Mouse (Mus musculus): ENCODE measurements around the gene Tmem240. TPM values are rescaled to one million over a fixed set of nuclear protein-coding genes. Genes with fewer than 3 reads are reported as not detected.
A peak's percentile ranks its signal among the peaks of the same experiment; 100 is the strongest.

The Tmem240 gene
- polyA plus RNA-seq, 1 experiment from 2014 or later, result 0.79 TPM

DNA sequence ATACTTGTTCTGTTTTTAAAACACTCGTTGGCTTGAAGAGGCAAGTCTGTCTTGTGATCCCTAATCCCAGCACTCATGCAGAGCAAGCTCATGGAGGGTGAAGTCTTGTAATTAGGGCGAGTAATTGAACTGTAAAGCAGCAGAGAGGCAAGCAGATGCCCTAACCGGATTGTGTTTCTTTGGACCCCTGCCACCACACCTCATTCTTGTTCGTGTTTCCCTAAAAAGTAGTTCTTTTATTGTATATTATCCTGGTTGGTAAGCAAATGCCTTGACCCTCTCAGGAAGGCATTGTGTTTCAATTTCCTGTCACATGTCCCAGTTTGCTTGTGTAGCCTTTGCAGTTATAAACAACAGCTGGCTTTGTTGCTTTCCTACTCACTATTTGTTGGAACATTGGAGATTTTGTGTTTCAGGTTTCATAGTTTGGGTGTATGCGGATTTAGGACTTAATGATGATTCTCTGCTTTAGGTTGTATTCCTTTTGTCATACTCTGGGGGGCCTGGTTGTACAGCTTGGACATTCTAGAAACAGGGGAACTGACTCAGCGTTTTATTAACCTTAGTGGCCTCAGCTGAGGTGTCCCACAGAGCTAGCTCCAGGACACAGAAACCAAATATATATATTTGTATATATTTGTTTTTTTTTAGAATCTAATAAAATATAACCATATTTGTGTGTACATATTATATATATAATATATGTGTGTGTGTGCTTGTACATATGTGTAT is 23.9 kb upstream of the Tmem240 start:
- Histone ChIP-seq H3K9ac (ENCODE audit: low read length) (no peak overlapping the region), H3K27me3 (ENCODE audit: control insufficient read depth, insufficient read depth, low read length) (no peaks in the 10 kb centered on the region), H3K9me3 (ENCODE audit: control insufficient read depth, low read length) (no peaks in the 10 kb centered on the region), H3K4me2 (ENCODE audit: low read depth, severe bottlenecking) (no peak overlapping the region), H3K4me3 (ENCODE audit: low read depth, low read length) (no peak overlapping the region), H3K4me1 (ENCODE audit: control insufficient read depth, insufficient read depth, low read length) (no peaks in the 10 kb centered on the region), H3K27ac (replicated peaks; ENCODE audit: low read depth, low read length) (peak overlapping the region; percentile 37; the same call in 1 of the 2 replicates), H3K36me3 (ENCODE audit: control insufficient read depth, insufficient read depth, low read length) (no peaks in the 10 kb centered on the region; the same call in 1 of the 2 replicates)
- 65% methylated on average over 6 of the region's 6 CpGs for WGBS
- no peak for ATAC-seq (ENCODE audit: insufficient number of reproducible peaks, low FRiP score, low TSS enrichment, low read depth)
- no peak for DNase-seq (ENCODE audit: low spot score)

DNA sequence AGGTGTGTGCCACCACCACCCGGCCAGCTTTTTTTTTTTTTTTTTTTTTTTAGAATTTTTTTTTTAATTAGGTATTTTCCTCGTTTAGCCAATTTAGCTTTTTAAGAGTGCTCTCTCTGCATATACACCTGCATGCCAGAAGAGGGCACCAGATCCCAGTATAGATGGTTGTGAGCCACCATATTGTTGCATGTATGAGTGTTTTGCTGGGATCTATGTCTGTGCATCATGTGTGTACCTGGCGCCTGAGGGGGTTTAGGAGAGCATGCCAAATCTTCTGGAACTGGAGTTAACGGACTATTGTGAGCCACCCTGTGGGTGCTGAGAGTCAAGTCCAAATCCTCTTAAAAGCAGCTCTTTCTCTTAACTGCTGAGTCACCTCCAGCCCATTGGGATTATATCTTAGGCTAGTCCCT is 12.9 kb upstream of the Tmem240 start:
- H3K4me1 ChIP-seq (ENCODE audit: control insufficient read depth, insufficient read depth, low read length), result no peaks in the 10 kb centered on the region
- no peak overlapping the region for H3K4me3 ChIP-seq (ENCODE audit: low read depth, low read length)
- peak; percentile 36 for DNase-seq (ENCODE audit: low spot score)
- WGBS, result 67% methylated on average over 4 of the region's 4 CpGs
- ATAC-seq (ENCODE audit: insufficient number of reproducible peaks, low FRiP score, low TSS enrichment, low read depth), result no peak
- H3K27ac ChIP-seq (replicated peaks; ENCODE audit: low read depth, low read length), result no peak overlapping the region
- H3K36me3 ChIP-seq (ENCODE audit: control insufficient read depth, insufficient read depth, low read length), result peaks cover 3% of the 10 kb centered on the region; the same call in 1 of the 2 replicates
- no peaks in the 10 kb centered on the region for H3K9me3 ChIP-seq (ENCODE audit: control insufficient read depth, low read length)
- H3K9ac ChIP-seq (ENCODE audit: low read length), result no peak overlapping the region
- H3K4me2 ChIP-seq (ENCODE audit: low read depth, severe bottlenecking), result no peak overlapping the region
- no peaks in the 10 kb centered on the region for H3K27me3 ChIP-seq (ENCODE audit: control insufficient read depth, insufficient read depth, low read length)

DNA sequence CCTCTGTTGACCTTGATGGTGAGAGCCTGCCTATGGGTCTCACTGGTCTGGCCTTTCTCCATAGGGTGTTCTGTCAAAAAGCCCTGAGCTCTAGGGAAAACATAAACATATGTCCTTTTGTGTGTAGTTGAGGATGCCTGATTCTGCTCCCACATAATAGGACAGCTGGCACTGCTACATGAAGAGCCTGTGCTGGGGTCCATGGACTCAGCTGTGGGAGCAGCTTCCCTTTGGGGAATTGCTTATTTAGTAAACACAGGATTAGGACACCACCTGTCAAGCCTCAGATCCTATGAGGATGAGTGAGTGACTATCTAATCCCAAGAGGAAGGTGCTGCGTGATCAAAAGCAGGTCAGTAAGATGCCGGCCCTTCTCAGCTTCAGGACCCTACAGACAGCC is 6.6 kb upstream of the Tmem240 start:
- 84% methylated on average over 2 of the region's 2 CpGs for WGBS
- DNase-seq (ENCODE audit: low spot score) (no peak), ATAC-seq (ENCODE audit: insufficient number of reproducible peaks, low FRiP score, low TSS enrichment, low read depth) (no peak)
- H3K36me3 ChIP-seq (ENCODE audit: control insufficient read depth, insufficient read depth, low read length), result peaks cover 3% of the 10 kb centered on the region; the same call in 1 of the 2 replicates
- no peaks in the 10 kb centered on the region for H3K4me1 ChIP-seq (ENCODE audit: control insufficient read depth, insufficient read depth, low read length)
- no peak overlapping the region for H3K27ac ChIP-seq (replicated peaks; ENCODE audit: low read depth, low read length)
- H3K9ac ChIP-seq (ENCODE audit: low read length), result no peak overlapping the region
- no peaks in the 10 kb centered on the region for H3K9me3 ChIP-seq (ENCODE audit: control insufficient read depth, low read length)
- no peaks in the 10 kb centered on the region for H3K27me3 ChIP-seq (ENCODE audit: control insufficient read depth, insufficient read depth, low read length)
- H3K4me3 ChIP-seq (ENCODE audit: low read depth, low read length), result no peak overlapping the region
- no peak overlapping the region for H3K4me2 ChIP-seq (ENCODE audit: low read depth, severe bottlenecking)

DNA sequence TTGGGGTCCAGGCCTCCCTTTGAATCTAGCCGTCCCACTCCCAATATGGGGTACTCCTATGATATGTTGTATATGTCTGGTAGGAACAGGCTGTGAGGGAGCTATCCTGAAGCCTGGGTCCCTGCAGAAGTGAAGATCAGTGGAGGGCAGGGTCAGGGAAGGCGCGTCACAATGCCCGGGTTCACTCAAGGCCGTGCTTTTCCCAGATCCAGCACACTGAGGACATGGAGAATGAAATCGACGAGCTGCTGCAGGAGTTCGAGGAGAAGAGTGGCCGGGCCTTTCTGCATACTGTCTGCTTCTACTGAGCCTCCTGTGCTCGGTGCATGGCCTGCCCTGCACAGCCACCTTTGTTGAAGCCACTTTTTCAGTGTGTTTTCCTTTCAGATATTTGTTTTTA is 1.3 kb upstream of the Tmem240 start:
- Histone ChIP-seq H3K9ac (ENCODE audit: low read length) (no peak overlapping the region), H3K9me3 (ENCODE audit: control insufficient read depth, low read length) (no peaks in the 10 kb centered on the region), H3K36me3 (ENCODE audit: control insufficient read depth, insufficient read depth, low read length) (no peaks in the 10 kb centered on the region), H3K27me3 (ENCODE audit: control insufficient read depth, insufficient read depth, low read length) (no peaks in the 10 kb centered on the region), H3K4me1 (ENCODE audit: control insufficient read depth, insufficient read depth, low read length) (peaks cover 7% of the 10 kb centered on the region), H3K27ac (replicated peaks; ENCODE audit: low read depth, low read length) (no peak overlapping the region), H3K4me3 (ENCODE audit: low read depth, low read length) (no peak overlapping the region), H3K4me2 (ENCODE audit: low read depth, severe bottlenecking) (no peak overlapping the region)
- WGBS, result 87% methylated on average over 10 of the region's 10 CpGs
- no peak for DNase-seq (ENCODE audit: low spot score)
- no peak for ATAC-seq (ENCODE audit: insufficient number of reproducible peaks, low FRiP score, low TSS enrichment, low read depth)

DNA sequence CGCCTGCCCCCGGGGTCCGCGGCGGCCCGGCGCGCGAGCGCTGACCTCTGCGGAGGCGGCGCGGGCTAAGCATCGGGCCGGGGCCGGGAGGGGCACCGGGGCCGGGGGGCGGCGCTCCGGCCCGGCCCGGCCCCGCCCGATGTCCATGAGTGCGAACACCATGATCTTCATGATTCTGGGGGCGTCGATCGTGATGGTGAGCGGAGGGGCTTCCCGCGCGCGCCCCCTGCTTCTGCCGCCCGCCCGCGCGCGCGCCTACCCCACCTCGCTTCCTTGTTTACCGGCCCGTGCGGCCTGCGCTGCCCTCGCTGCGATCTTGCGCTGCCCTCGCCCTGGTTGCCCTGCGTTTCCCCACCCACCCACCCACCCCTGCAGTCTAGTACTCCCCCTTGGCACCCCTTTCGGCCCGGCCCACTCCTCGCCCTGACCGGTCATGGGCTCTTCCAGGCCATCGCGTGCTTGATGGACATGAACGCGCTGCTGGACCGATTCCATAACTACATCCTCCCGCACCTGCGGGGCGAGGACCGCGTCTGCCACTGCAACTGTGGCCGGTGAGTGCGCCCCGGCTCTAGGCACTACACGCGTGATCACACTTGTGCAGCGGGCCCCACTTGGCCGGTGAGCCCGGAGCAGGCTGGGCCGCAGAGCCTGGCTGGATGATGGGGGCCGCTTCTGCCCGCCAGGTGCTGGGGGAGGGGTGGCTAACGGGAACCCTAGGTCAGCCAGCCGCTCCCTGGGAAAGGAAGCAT is 527 bp downstream of the Tmem240 start:
- DNase-seq (ENCODE audit: low spot score), result peak; percentile 61
- Histone ChIP-seq H3K4me2 (ENCODE audit: low read depth, severe bottlenecking) (peak overlapping the region; percentile 96), H3K9me3 (ENCODE audit: control insufficient read depth, low read length) (no peaks in the 10 kb centered on the region), H3K4me3 (ENCODE audit: low read depth, low read length) (peak overlapping the region; percentile 77), H3K4me1 (ENCODE audit: control insufficient read depth, insufficient read depth, low read length) (peaks cover 7% of the 10 kb centered on the region), H3K9ac (ENCODE audit: low read length) (peak overlapping the region; percentile 81), H3K36me3 (ENCODE audit: control insufficient read depth, insufficient read depth, low read length) (peaks cover under 1% of the 10 kb centered on the region), H3K27me3 (ENCODE audit: control insufficient read depth, insufficient read depth, low read length) (no peaks in the 10 kb centered on the region), H3K27ac (replicated peaks; ENCODE audit: low read depth, low read length) (peak overlapping the region; percentile 70)
- ATAC-seq (ENCODE audit: insufficient number of reproducible peaks, low FRiP score, low TSS enrichment, low read depth), result peak; percentile 68
- 1% methylated on average over 64 of the region's 79 CpGs for WGBS

DNA sequence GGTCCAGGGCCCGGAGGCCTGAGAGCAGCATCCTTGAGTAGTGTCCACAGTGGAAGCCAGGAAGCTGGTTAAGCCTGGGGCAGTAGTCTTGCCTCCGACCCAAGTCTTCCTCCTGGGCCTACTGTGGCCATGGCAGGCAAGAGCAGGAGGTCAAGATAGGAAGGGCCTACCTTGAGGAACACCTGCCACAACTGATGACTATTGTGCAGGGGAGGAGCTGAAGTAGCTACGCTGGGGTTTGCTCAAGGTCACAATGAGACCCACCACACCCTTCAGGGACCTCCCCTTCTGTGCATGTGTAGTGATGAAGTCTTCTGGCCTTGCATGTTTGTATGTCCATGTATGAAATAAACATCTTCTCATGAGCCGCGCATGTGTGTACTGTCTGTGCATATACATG is 1.2 kb downstream of the Tmem240 start:
- Histone ChIP-seq H3K36me3 (ENCODE audit: control insufficient read depth, insufficient read depth, low read length) (peaks cover 4% of the 10 kb centered on the region), H3K4me2 (ENCODE audit: low read depth, severe bottlenecking) (peak overlapping the region; percentile 96), H3K27me3 (ENCODE audit: control insufficient read depth, insufficient read depth, low read length) (no peaks in the 10 kb centered on the region), H3K9ac (ENCODE audit: low read length) (peak overlapping the region; percentile 81), H3K27ac (replicated peaks; ENCODE audit: low read depth, low read length) (no peak overlapping the region), H3K9me3 (ENCODE audit: control insufficient read depth, low read length) (no peaks in the 10 kb centered on the region), H3K4me1 (ENCODE audit: control insufficient read depth, insufficient read depth, low read length) (peaks cover 7% of the 10 kb centered on the region), H3K4me3 (ENCODE audit: low read depth, low read length) (peak overlapping the region; percentile 77)
- no peak for DNase-seq (ENCODE audit: low spot score)
- WGBS, result 75% methylated on average over 5 of the region's 5 CpGs
- ATAC-seq (ENCODE audit: insufficient number of reproducible peaks, low FRiP score, low TSS enrichment, low read depth), result no peak

DNA sequence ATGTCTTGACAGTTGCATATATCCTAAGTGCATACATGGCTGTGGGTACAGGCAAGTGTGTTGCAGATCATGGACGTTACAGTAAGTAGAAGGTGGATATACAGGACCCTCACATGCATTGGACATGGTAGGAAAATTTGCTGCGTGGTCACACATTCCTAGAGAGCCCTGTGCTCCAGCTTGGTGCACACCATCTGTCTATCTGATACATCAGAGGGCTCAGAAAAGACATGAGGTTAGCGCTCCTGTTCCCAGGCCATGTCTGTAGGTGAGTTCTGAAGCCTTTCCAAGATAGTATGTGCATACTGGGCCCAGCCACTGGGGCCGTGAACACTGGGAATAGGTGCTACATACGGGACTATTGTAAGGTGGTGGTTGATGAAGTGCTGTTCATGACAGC is 1.8 kb downstream of the Tmem240 start:
- no peak overlapping the region for H3K9ac ChIP-seq (ENCODE audit: low read length)
- no peak for ATAC-seq (ENCODE audit: insufficient number of reproducible peaks, low FRiP score, low TSS enrichment, low read depth)
- H3K4me3 ChIP-seq (ENCODE audit: low read depth, low read length), result no peak overlapping the region

DNA sequence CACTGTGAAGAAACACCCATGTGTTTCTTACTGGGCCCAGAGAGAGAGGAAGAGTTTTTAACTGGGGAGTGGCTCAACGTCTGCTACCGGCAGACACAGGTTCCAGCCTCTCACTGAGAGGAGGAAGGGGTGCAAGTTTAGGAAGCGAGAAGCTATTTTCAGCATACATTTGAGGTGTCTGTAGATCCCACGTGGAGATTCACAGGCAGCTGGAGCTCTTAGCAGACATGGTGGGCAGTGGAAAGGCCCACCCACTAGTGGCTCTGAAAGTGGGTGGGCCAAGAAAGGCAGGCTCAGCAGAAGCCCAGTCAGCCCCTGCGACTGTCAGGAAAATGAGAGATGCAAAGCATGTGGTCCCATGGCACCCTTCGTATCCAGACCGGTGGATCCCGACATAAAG is 3.7 kb downstream of the Tmem240 start:
- H3K36me3 ChIP-seq (ENCODE audit: control insufficient read depth, insufficient read depth, low read length), result peaks cover 9% of the 10 kb centered on the region
- H3K27ac ChIP-seq (replicated peaks; ENCODE audit: low read depth, low read length), result no peak overlapping the region
- ATAC-seq (ENCODE audit: insufficient number of reproducible peaks, low FRiP score, low TSS enrichment, low read depth) (no peak), DNase-seq (ENCODE audit: low spot score) (no peak)
- no peak overlapping the region for H3K4me3 ChIP-seq (ENCODE audit: low read depth, low read length)
- H3K9ac ChIP-seq (ENCODE audit: low read length), result no peak overlapping the region
- no peaks in the 10 kb centered on the region for H3K9me3 ChIP-seq (ENCODE audit: control insufficient read depth, low read length)
- no peak overlapping the region for H3K4me2 ChIP-seq (ENCODE audit: low read depth, severe bottlenecking)
- WGBS, result 68% methylated on average over 8 of the region's 8 CpGs
- peaks cover 7% of the 10 kb centered on the region for H3K4me1 ChIP-seq (ENCODE audit: control insufficient read depth, insufficient read depth, low read length)
- no peaks in the 10 kb centered on the region for H3K27me3 ChIP-seq (ENCODE audit: control insufficient read depth, insufficient read depth, low read length)

More for the DNA sequence above, 1.8 kb downstream of the Tmem240 start:
- H3K4me2 ChIP-seq (ENCODE audit: low read depth, severe bottlenecking), result no peak overlapping the region
- no peak overlapping the region for H3K27ac ChIP-seq (replicated peaks; ENCODE audit: low read depth, low read length)
- H3K36me3 ChIP-seq (ENCODE audit: control insufficient read depth, insufficient read depth, low read length), result peaks cover 4% of the 10 kb centered on the region
- H3K27me3 ChIP-seq (ENCODE audit: control insufficient read depth, insufficient read depth, low read length), result no peaks in the 10 kb centered on the region
- no peaks in the 10 kb centered on the region for H3K9me3 ChIP-seq (ENCODE audit: control insufficient read depth, low read length)
- no peak for DNase-seq (ENCODE audit: low spot score)
- WGBS, result 92% methylated on average over 5 of the region's 5 CpGs
- peaks cover 7% of the 10 kb centered on the region for H3K4me1 ChIP-seq (ENCODE audit: control insufficient read depth, insufficient read depth, low read length)

All from limb, embryonic 11.5 days (tissue).